Mouse (Mus musculus) heart, postnatal 25 days (tissue): ENCODE data around the gene Enox1. TPM values are rescaled to one million over a fixed set of nuclear protein-coding genes. Genes with fewer than 3 reads are reported as not detected.

ENCODE experiments used
- DNase-seq: peaks from one replicate; pipeline ENCODE4 v3.0.0; 2022; ENCODE audit warnings: low spot score
- intact Hi-C: fragments of 180-260 bp; cut with DNase I; formaldehyde crosslinking; loops from one replicate; pipeline ENCODE4 v1.15.1; 2025
- total RNA-seq, 2 experiments: library from RNA; stranded (reverse); gene quantifications; 2 replicates each; pipeline ENCODE4 v1.2.3; 2021

Enox1 gene
- total RNA-seq, 2 experiments from 2014 or later, result 1.1 to 1.3 TPM

GRCm38 (mm10) chr14:77183491-77183890 is 26.9 kb downstream of the Enox1 start:
- DNase-seq, result no peak
- intact Hi-C loops, result no loop called here

- intact Hi-C loops, result no loop called here
- no peak for DNase-seq
These were observed 33.6 kb downstream of the Enox1 start for GRCm38 (mm10) chr14:77190158-77190557.

- DNase-seq, result no peak
- intact Hi-C loops, result no loop called here
These were observed 38.9 kb downstream of the Enox1 start for GRCm38 (mm10) chr14:77195314-77196020.

- intact Hi-C loops, result no loop called here
- DNase-seq, result no peak
These were observed 39.7 kb downstream of the Enox1 start for GRCm38 (mm10) chr14:77196246-77196645.

- no peak for DNase-seq
- intact Hi-C loops, result no loop called here
These were observed 40.9 kb downstream of the Enox1 start for GRCm38 (mm10) chr14:77197414-77197915.

- intact Hi-C loops, result no loop called here
These were observed 54.3 kb downstream of the Enox1 start for GRCm38 (mm10) chr14:77210889-77211288.

GRCm38 (mm10) chr14:77213210-77213609 is 56.6 kb downstream of the Enox1 start:
- intact Hi-C loops, result no loop called here

More at GRCm38 (mm10) chr14:77210889-77211288, 54.3 kb downstream of the Enox1 start:
- no peak for DNase-seq

GRCm38 (mm10) chr14:77214848-77215247 is 58.3 kb downstream of the Enox1 start:
- DNase-seq, result no peak
- intact Hi-C loops, result no loop called here

More at GRCm38 (mm10) chr14:77213210-77213609, 56.6 kb downstream of the Enox1 start:
- no peak for DNase-seq

- DNase-seq, result no peak
- intact Hi-C loops, result no loop called here
These were observed 68.8 kb downstream of the Enox1 start for GRCm38 (mm10) chr14:77225346-77225745.

- intact Hi-C loops, result no loop called here
- DNase-seq, result no peak
These were observed 82.2 kb downstream of the Enox1 start for GRCm38 (mm10) chr14:77238811-77239210.

GRCm38 (mm10) chr14:77239360-77239759 is 82.8 kb downstream of the Enox1 start:
- intact Hi-C loops, result no loop called here
- DNase-seq, result no peak

- DNase-seq, result no peak
- intact Hi-C loops, result no loop called here
These were observed 90.4 kb downstream of the Enox1 start for GRCm38 (mm10) chr14:77246977-77247376.

- no peak for DNase-seq
- intact Hi-C loops, result no loop called here
These were observed 91.9 kb downstream of the Enox1 start for GRCm38 (mm10) chr14:77248426-77248825.

- DNase-seq, result no peak
- intact Hi-C loops, result no loop called here
These were observed 92.4 kb downstream of the Enox1 start for GRCm38 (mm10) chr14:77248946-77249345.

- intact Hi-C loops, result no loop called here
- DNase-seq, result no peak
These were observed 94.2 kb downstream of the Enox1 start for GRCm38 (mm10) chr14:77250652-77251238.

- DNase-seq, result no peak
- intact Hi-C loops, result no loop called here
These were observed 98.6 kb downstream of the Enox1 start for GRCm38 (mm10) chr14:77255201-77255600.

- no peak for DNase-seq
- intact Hi-C loops, result no loop called here
These were observed 99.1 kb downstream of the Enox1 start for GRCm38 (mm10) chr14:77255711-77256110.

GRCm38 (mm10) chr14:77256943-77257342 is 100.4 kb downstream of the Enox1 start:
- DNase-seq, result no peak
- intact Hi-C loops, result no loop called here

GRCm38 (mm10) chr14:77257461-77257860 is 100.9 kb downstream of the Enox1 start:
- intact Hi-C loops, result no loop called here
- DNase-seq, result no peak

- intact Hi-C loops, result no loop called here
- no peak for DNase-seq
These were observed 101.6 kb downstream of the Enox1 start for GRCm38 (mm10) chr14:77258186-77258585.

GRCm38 (mm10) chr14:77259686-77260085 is 103.1 kb downstream of the Enox1 start:
- intact Hi-C loops, result no loop called here
- no peak for DNase-seq
